Mouse (Mus musculus): ENCODE data around the gene Wfs1.

GRCm38 (mm10) chr5:36986617-36987016 is 2.4 kb downstream of the Wfs1 start:
- TF ChIP-seq E2F4 (IDR thresholded peaks at IDR 0.05; ENCODE audit: insufficient replicate concordance, low read depth, low read length) (no peak), CTCF (conservative IDR thresholded peaks at IDR 0.05 in 1 of 2, IDR thresholded peaks at IDR 0.05 in 1 of 2; ENCODE audit: low read depth in 2 of 2, low read length in 2 of 2) (no peak), ZNF384 (IDR thresholded peaks at IDR 0.05; ENCODE audit: low read depth, low read length) (no peak), EP300 (IDR thresholded peaks at IDR 0.05; ENCODE audit: low read length) (no peak), POLR2A (IDR thresholded peaks at IDR 0.05; ENCODE audit: low read depth, low read length) (no peak), BHLHE40 (IDR thresholded peaks at IDR 0.05; ENCODE audit: low read depth, low read length) (no peak), MAFK (IDR thresholded peaks at IDR 0.05; ENCODE audit: insufficient replicate concordance, low read length) (no peak)
